Mouse (Mus musculus): ENCODE measurements around the gene Stxbp4. TPM values are rescaled to one million over a fixed set of nuclear protein-coding genes. Genes with fewer than 3 reads are reported as not detected.
A peak's percentile ranks its signal among the peaks of the same experiment; 100 is the strongest.

The Stxbp4 gene
- total RNA-seq, 2 experiments from 2014 or later: 5.6 to 6.2 TPM

- intact Hi-C loops (cut with DNase I): no loop called here
- DNase-seq: no peak
These were observed 14.7 kb upstream of the Stxbp4 start for GRCm38 (mm10) chr11:90652603-90653002.

GRCm38 (mm10) chr11:90650231-90650885 lies 12.5 kb upstream of the Stxbp4 start:
- intact Hi-C loops (cut with DNase I): no loop called here
- DNase-seq: no peak

- intact Hi-C loops (cut with DNase I): no loop called here
- DNase-seq: no peak
These were observed 11.9 kb upstream of the Stxbp4 start for GRCm38 (mm10) chr11:90649777-90650176.

GRCm38 (mm10) chr11:90638312-90638830 lies 487 bp upstream of the Stxbp4 start:
- DNase-seq: no peak
- intact Hi-C loops (cut with DNase I): loop anchor here (5.0 kb wide), 1 partner anchor 646 kb away; no protein-coding TSS in a partner anchor

GRCm38 (mm10) chr11:90634661-90635060 lies 3.2 kb downstream of the Stxbp4 start:
- DNase-seq: no peak
- intact Hi-C loops (cut with DNase I): loop anchor here (5.0 kb wide), 1 partner anchor 642 kb away; no protein-coding TSS in a partner anchor

- intact Hi-C loops (cut with DNase I): no loop called here
- no peak for DNase-seq
These were observed 5.4 kb downstream of the Stxbp4 start for GRCm38 (mm10) chr11:90632480-90632879.

- intact Hi-C loops (cut with DNase I): no loop called here
- no peak for DNase-seq
These were observed 10.1 kb downstream of the Stxbp4 start for GRCm38 (mm10) chr11:90627751-90628150.

GRCm38 (mm10) chr11:90625174-90625573 lies 12.7 kb downstream of the Stxbp4 start:
- no peak for DNase-seq
- intact Hi-C loops (cut with DNase I): no loop called here

- DNase-seq: peak; percentile 48 to 73
- intact Hi-C loops (cut with DNase I): no loop called here
These were observed 14.4 kb downstream of the Stxbp4 start for GRCm38 (mm10) chr11:90623477-90623876.

- intact Hi-C loops (cut with DNase I): no loop called here
These were observed 15.4 kb downstream of the Stxbp4 start for GRCm38 (mm10) chr11:90622500-90622899.

GRCm38 (mm10) chr11:90622044-90622443 lies 15.8 kb downstream of the Stxbp4 start:
- intact Hi-C loops (cut with DNase I): no loop called here
- DNase-seq: no peak

More at GRCm38 (mm10) chr11:90622500-90622899, 15.4 kb downstream of the Stxbp4 start:
- DNase-seq: no peak

- intact Hi-C loops (cut with DNase I): loop anchor here (2.0 to 5.0 kb wide), 3 partner anchors 254 to 624 kb away; no protein-coding TSS in a partner anchor
- peak in 1 of 2 experiments; percentile 21 for DNase-seq
These were observed 21.5 kb downstream of the Stxbp4 start for GRCm38 (mm10) chr11:90616431-90616830.

GRCm38 (mm10) chr11:90614743-90615142 lies 23.1 kb downstream of the Stxbp4 start:
- no peak for DNase-seq
- intact Hi-C loops (cut with DNase I): loop anchor here (5.0 kb wide), 2 partner anchors 252 to 622 kb away; no protein-coding TSS in a partner anchor

GRCm38 (mm10) chr11:90612118-90612517 lies 25.8 kb downstream of the Stxbp4 start:
- intact Hi-C loops (cut with DNase I): no loop called here
- DNase-seq: no peak

- DNase-seq: no peak
- intact Hi-C loops (cut with DNase I): no loop called here
These were observed 34.8 kb downstream of the Stxbp4 start for GRCm38 (mm10) chr11:90603066-90603465.

GRCm38 (mm10) chr11:90595826-90596225 lies 42.1 kb downstream of the Stxbp4 start:
- DNase-seq: no peak

GRCm38 (mm10) chr11:90590996-90591395 lies 46.9 kb downstream of the Stxbp4 start:
- intact Hi-C loops (cut with DNase I): no loop called here
- no peak for DNase-seq

More at GRCm38 (mm10) chr11:90595826-90596225, 42.1 kb downstream of the Stxbp4 start:
- intact Hi-C loops (cut with DNase I): no loop called here

GRCm38 (mm10) chr11:90586203-90586602 lies 51.7 kb downstream of the Stxbp4 start:
- intact Hi-C loops (cut with DNase I): no loop called here
- no peak for DNase-seq

- DNase-seq: no peak
- intact Hi-C loops (cut with DNase I): no loop called here
These were observed 52.1 kb downstream of the Stxbp4 start for GRCm38 (mm10) chr11:90585754-90586153.

- peak; percentile 41 to 57 for DNase-seq
- intact Hi-C loops (cut with DNase I): no loop called here
These were observed 60.7 kb downstream of the Stxbp4 start for GRCm38 (mm10) chr11:90577057-90577780.

- intact Hi-C loops (cut with DNase I): no loop called here
- no peak for DNase-seq
These were observed 61.5 kb downstream of the Stxbp4 start for GRCm38 (mm10) chr11:90576282-90576972.

All from heart, postnatal 10 days (tissue).